Mouse (Mus musculus) erythroblast, adult 5-6 weeks (primary cell): Measurements from ENCODE around the gene Shmt2. TPM values are rescaled to one million over a fixed set of nuclear protein-coding genes. Genes with fewer than 3 reads are reported as not detected.

ENCODE experiments used
- ATAC-seq: replicated peaks from 2 replicates; pipeline ENCODE4 v1.8.0; 2016; ENCODE audit warnings: moderate number of reproducible peaks, mild to moderate bottlenecking, moderate TSS enrichment, inconsistent platforms; ENCODE audit not compliant: poor library complexity, low FRiP score, severe bottlenecking
- total RNA-seq, 2 experiments: library from RNA; stranded (forward) in 1 of 2; stranded (reverse) in 1 of 2; fragments of 150-400 nt in 1 of 2; fragments of 200-764, 138-1000 nt in 1 of 2; gene quantifications; 2 replicates each; pipeline versions ENCODE4 v1.2.3 to v1.2.4; 2015 to 2017; ENCODE audit warnings: low replicate concordance in 2 of 2

Shmt2 gene
- total RNA-seq, 2 experiments from 2014 or later = 12.3 to 17.9 TPM

- ATAC-seq = no peak
Observed at GRCm38 (mm10) chr10:127534929-127535384, 12.7 kb upstream of the Shmt2 start.

- no peak for ATAC-seq
Observed at GRCm38 (mm10) chr10:127534036-127534928, 12.0 kb upstream of the Shmt2 start, which contains the start of gene Nxph4. TSS of gene Nxph4 (minus strand) at chr10:127534559.

GRCm38 (mm10) chr10:127531548-127531947 lies 9.3 kb upstream of the Shmt2 start:
- ATAC-seq = no peak

GRCm38 (mm10) chr10:127530945-127531344 lies 8.7 kb upstream of the Shmt2 start:
- no peak for ATAC-seq

- no peak for ATAC-seq
Observed at GRCm38 (mm10) chr10:127527481-127527880, 5.2 kb upstream of the Shmt2 start.

GRCm38 (mm10) chr10:127526681-127527080 lies 4.4 kb upstream of the Shmt2 start:
- ATAC-seq = no peak

- ATAC-seq = no peak
Observed at GRCm38 (mm10) chr10:127526048-127526447, 3.8 kb upstream of the Shmt2 start.

GRCm38 (mm10) chr10:127524646-127525255 lies 2.5 kb upstream of the Shmt2 start:
- no peak for ATAC-seq

- peak; percentile 68 for ATAC-seq
Observed at GRCm38 (mm10) chr10:127521611-127522080, 598 bp downstream of the Shmt2 start.

GRCm38 (mm10) chr10:127520714-127521357 lies 1.4 kb downstream of the Shmt2 start:
- no peak for ATAC-seq

GRCm38 (mm10) chr10:127519903-127520713 lies 2.1 kb downstream of the Shmt2 start:
- no peak for ATAC-seq

- no peak for ATAC-seq
Observed at GRCm38 (mm10) chr10:127519041-127519701, 3.1 kb downstream of the Shmt2 start.

GRCm38 (mm10) chr10:127517941-127518340 lies 4.3 kb downstream of the Shmt2 start:
- ATAC-seq = no peak

- no peak for ATAC-seq
Observed at GRCm38 (mm10) chr10:127516576-127517260, 5.5 kb downstream of the Shmt2 start.

- ATAC-seq = no peak
Observed at GRCm38 (mm10) chr10:127515983-127516459, 6.2 kb downstream of the Shmt2 start.

- ATAC-seq = no peak
Observed at GRCm38 (mm10) chr10:127515271-127515982, 6.8 kb downstream of the Shmt2 start.

GRCm38 (mm10) chr10:127514764-127515163 lies 7.5 kb downstream of the Shmt2 start, which contains the start of gene Ndufa4l2:
TSS of gene Ndufa4l2 (plus strand) at chr10:127514967.
- no peak for ATAC-seq
